Mouse (Mus musculus) ES-E14 (cell line): ENCODE measurements around the gene Gm28035.

Experiments used
- CHD2 ChIP-seq: IDR thresholded peaks from 2 replicates; pipeline ENCODE4 v1.6.1; 2014; ENCODE audit warnings: mild to moderate bottlenecking, low read depth, low read length, inconsistent platforms
- ZC3H11A ChIP-seq: IDR thresholded peaks from 2 replicates; pipeline ENCODE4 v1.6.1; 2012; ENCODE audit warnings: low read depth, mild to moderate bottlenecking, inconsistent platforms, low read length, borderline replicate concordance
- ZNF384 ChIP-seq: IDR thresholded peaks from 2 replicates; pipeline ENCODE4 v1.6.1; 2012; ENCODE audit warnings: low read depth, low read length, inconsistent platforms

- TF ChIP-seq CHD2, result no peak
- no peak for TF ChIP-seq ZNF384
- no peak for TF ChIP-seq ZC3H11A
These were observed 19.0 kb downstream of the Gm28035 start for GRCm38 (mm10) chr2:30259131-30260064.
